Mouse (Mus musculus) left cerebral cortex, postnatal 25 days (tissue): ENCODE data around the gene Ndufc1. TPM values are rescaled to one million over a fixed set of nuclear protein-coding genes. Genes with fewer than 3 reads are reported as not detected.

Source experiments
- total RNA-seq, 2 experiments: library from RNA; stranded (reverse); gene quantifications; 2 replicates each; pipeline ENCODE4 v1.2.3; 2021

The Ndufc1 gene
- total RNA-seq, 2 experiments from 2014 or later, result 362 to 365 TPM

Other genes starting within 250 kb of the Ndufc1 start
- gene Noct, start 184.5 kb downstream of the Ndufc1 start, total RNA-seq, result 10 to 100 TPM; 52.3 to 57.2 TPM
- gene Elf2, start 68.3 kb downstream of the Ndufc1 start, total RNA-seq, result 10 to 100 TPM; 35.6 to 36.4 TPM
- gene Mgarp, start 12.2 kb downstream of the Ndufc1 start, total RNA-seq, result not detected
- gene Naa15, start 6.2 kb upstream of the Ndufc1 start, total RNA-seq, result 10 to 100 TPM; 46.8 to 51.3 TPM
- gene Rab33b, start 74.9 kb upstream of the Ndufc1 start, total RNA-seq, result 10 to 100 TPM; 20.4 to 22.5 TPM
- gene Setd7, start 151.9 kb upstream of the Ndufc1 start, total RNA-seq, result 100 to 1,000 TPM; 135 to 139 TPM